Mouse (Mus musculus): ENCODE data around the gene Sema3f.

Gene Sema3f

DNA sequence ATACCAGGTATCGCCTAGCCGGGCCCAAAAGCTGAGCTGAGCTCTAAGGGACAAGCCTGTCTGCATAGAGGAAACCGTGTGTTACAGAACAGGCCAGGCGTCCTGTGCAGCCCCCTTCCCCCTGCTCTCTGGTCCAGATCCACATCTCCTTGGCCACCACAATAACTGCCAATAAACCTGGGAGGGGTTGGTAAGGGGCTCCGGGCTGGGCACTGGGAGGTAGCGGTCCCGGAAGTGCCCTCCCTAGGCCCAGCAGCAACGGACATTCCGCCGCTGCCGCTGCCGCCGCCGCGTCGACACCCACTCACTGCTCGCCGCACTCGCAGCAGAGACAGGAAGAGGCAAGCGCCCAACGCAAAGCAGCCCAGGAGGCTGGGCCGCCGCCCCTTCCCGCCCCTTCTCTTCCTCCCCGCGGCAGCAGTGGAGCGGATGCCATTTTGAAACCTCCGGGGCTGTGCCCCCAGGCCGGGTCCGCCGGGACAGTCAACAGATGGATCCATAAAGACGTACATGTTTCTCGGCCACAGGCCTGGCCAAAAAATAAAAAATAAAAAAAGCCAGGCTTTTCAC lies 77.1 kb downstream of the Sema3f start:
- DNase-seq (ENCODE audit: low spot score) = peak; percentile 83

DNA sequence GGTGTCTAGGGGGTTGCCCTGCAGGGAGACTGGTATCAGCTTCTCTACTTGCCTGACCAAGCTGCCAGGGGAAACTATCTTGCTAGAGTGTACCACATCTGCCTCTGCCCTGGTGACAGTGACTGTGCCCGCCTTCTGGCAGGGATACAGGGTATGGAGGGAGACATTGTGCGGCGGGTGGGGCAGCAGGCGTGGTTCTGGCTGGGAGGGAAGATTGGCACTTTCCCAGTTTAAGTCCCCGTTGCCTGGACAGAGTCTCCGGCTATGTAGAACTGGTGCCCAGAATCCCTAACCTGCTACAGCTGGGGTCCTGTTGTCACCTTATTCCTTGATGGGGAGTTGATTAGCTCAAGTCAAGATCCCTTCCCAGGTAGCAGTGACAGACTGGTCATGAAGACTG lies 77.8 kb downstream of the Sema3f start:
- DNase-seq (ENCODE audit: low spot score) = no peak

DNA sequence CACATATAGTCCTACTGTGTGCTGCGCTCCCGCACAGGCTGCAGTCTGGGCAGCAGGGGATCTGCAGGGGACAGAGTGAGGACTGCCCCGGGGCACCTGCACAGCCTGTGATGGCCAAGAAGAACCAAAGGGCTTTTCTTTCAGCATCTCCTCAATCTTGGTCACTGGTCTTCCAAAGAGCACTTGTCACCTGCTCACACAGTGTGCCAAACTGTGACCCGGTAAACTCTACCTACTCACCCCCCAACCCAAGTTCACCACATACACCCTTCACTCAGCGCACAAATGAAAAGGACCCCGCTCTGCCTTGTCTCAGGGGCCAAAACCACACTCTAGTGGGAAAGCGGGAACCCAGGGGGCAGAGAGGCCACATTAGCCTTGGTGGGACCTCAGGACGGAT lies 78.4 kb downstream of the Sema3f start:
- DNase-seq (ENCODE audit: low spot score) = no peak

Data from ovary, postnatal 36 days (tissue).